Mouse (Mus musculus): ENCODE data around the gene Gpr35.

DNA sequence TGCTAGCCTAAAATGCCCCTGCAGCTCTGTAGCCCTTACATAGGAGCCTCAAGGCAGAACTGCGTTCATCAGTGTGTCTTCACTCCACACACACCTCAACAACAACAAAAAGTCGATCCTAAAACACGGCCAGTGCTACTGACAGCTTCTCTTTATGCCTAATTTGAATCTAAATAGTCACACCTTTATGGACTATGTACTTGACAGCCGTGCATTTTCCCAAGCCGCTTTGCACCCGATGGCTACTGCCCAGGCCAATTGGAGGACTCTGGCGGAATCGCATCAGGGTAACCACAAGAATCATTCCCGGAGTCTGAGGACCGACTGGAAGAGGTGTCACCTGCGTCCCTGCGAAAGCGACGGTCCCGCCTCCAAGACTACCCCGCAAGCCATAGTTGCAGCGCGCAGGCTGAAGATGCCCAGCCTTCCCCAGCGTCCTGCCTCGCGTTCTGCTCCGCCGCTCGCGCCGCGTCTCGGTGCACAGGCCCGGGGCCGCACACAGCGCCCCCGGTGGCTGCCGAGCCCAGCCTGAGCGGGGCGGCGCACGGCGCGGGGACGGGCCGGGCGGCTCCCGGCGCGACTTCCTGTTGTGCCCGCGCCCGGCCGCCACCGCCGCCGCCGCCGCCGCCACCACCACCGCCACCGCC, 40.3 kb upstream of the Gpr35 start, which contains the start of gene Rnpepl1:
- peak in 1 of 2 experiments; percentile 65; a peak in 2 of 4 replicates for TF ChIP-seq CTCF (conservative IDR thresholded peaks at IDR 0.05 in 1 of 2, IDR thresholded peaks at IDR 0.05 in 1 of 2; ENCODE audit: low read depth in 2 of 2, low read length in 2 of 2)
- TF ChIP-seq RAD21 (IDR thresholded peaks at IDR 0.05; ENCODE audit: low read depth, low read length): no peak
- no peak; the same call in 1 of the 2 replicates for TF ChIP-seq POLR2A (IDR thresholded peaks at IDR 0.05; ENCODE audit: low read depth, low read length)
- no peak for TF ChIP-seq RCOR1 (conservative IDR thresholded peaks at IDR 0.05; ENCODE audit: low read depth, low read length)
- TF ChIP-seq JUND (conservative IDR thresholded peaks at IDR 0.05; ENCODE audit: low read depth, low read length): no peak
- no peak for TF ChIP-seq CHD2 (IDR thresholded peaks at IDR 0.05; ENCODE audit: low read length)
- TF ChIP-seq ETS1 (conservative IDR thresholded peaks at IDR 0.05; ENCODE audit: low read depth, low read length): no peak

Measured in CH12.LX (cell line).